Mouse (Mus musculus) kidney, adult 2 months (tissue): ENCODE data around the gene Erc2.

Source experiments
- CTCF ChIP-seq: fragments of 200-500 bp; conservative IDR thresholded peaks from 2 replicates; pipeline ENCODE4 v1.5.1; 2011; ENCODE audit warnings: low read depth, mild to moderate bottlenecking, control low read depth, low read length, moderate library complexity, mixed read lengths; ENCODE audit not compliant: insufficient read depth, insufficient read length
- POLR2A ChIP-seq: fragments of 200-500 bp; IDR thresholded peaks from one replicate; pipeline ENCODE4 v1.6.1; 2011; ENCODE audit warnings: low read depth, low read length, control low read depth

DNA sequence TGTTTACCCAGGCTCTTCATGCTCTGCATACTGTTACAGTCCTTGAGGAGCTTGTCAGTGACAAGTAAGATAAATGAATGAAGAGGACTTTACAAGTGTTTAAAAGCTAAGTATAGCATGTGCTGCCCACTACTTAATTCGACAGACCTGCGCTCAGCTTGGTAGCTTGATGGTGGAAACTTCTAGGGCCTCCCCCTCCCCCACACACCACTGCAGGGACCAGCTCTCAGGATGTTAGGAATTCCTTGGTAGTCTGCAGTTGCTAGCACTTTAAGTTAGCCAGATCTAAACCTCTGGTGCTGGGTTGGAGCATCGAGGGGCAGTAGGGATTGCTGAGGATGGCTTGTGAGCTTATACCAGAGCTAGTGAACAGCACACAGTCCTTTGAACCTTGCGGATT, 672.9 kb downstream of the Erc2 start:
- TF ChIP-seq CTCF (no peak), POLR2A (no peak)
